Mouse (Mus musculus) monocyte, adult 2 months (primary cell): ENCODE measurements at regions not wholly inside any gene's neighbourhood (a gene's known extent, or its start where the extent isn't known, plus 50 kb on each side); places are given as distances from the start of the nearest gene placed in this dataset.

Experiments used
- DNase-seq, 2 experiments: peaks; one replicate each; pipeline ENCODE4 v3.0.0; 2022; ENCODE audit warnings: low spot score in 2 of 2, low read depth in 1 of 2

GRCm38 (mm10) chr1:89207306-89207705 is 137.1 kb downstream of the Sh3bp4 start:
- no peak for DNase-seq

- DNase-seq, result no peak
Measured at GRCm38 (mm10) chr1:89211116-89211515, 140.9 kb downstream of the Sh3bp4 start.

GRCm38 (mm10) chr1:89228426-89228825 is 158.2 kb downstream of the Sh3bp4 start:
- no peak for DNase-seq

- DNase-seq, result no peak
Measured at GRCm38 (mm10) chr1:89231756-89232155, 161.5 kb downstream of the Sh3bp4 start.

- DNase-seq, result no peak
Measured at GRCm38 (mm10) chr1:89232391-89232790, 162.2 kb downstream of the Sh3bp4 start.

- peak in 1 of 2 experiments; percentile 1 for DNase-seq
Measured at GRCm38 (mm10) chr1:89234895-89235294, 164.7 kb downstream of the Sh3bp4 start.

GRCm38 (mm10) chr1:89235296-89235695 is 165.1 kb downstream of the Sh3bp4 start:
- DNase-seq, result peak; percentile 19 to 22

- DNase-seq, result no peak
Measured at GRCm38 (mm10) chr1:89237696-89238095, 167.5 kb downstream of the Sh3bp4 start.

GRCm38 (mm10) chr1:89244598-89244997 is 174.4 kb downstream of the Sh3bp4 start:
- no peak for DNase-seq

- DNase-seq, result no peak
Measured at GRCm38 (mm10) chr1:89245202-89246003, 175.2 kb downstream of the Sh3bp4 start.

- no peak for DNase-seq
Measured at GRCm38 (mm10) chr1:89251753-89252152, 181.5 kb downstream of the Sh3bp4 start.

GRCm38 (mm10) chr1:89252528-89252927 is 182.3 kb downstream of the Sh3bp4 start:
- DNase-seq, result no peak

GRCm38 (mm10) chr1:89257945-89258344 is 187.7 kb downstream of the Sh3bp4 start:
- DNase-seq, result no peak

GRCm38 (mm10) chr1:89265771-89266170 is 188.8 kb upstream of the Agap1 start:
- DNase-seq, result no peak

GRCm38 (mm10) chr1:89268806-89269205 is 185.8 kb upstream of the Agap1 start:
- DNase-seq, result no peak

GRCm38 (mm10) chr1:89271743-89272142 is 182.9 kb upstream of the Agap1 start:
- no peak for DNase-seq

GRCm38 (mm10) chr1:89273021-89273420 is 181.6 kb upstream of the Agap1 start:
- no peak for DNase-seq

- DNase-seq, result no peak
Measured at GRCm38 (mm10) chr1:89273786-89274362, 180.7 kb upstream of the Agap1 start.

- no peak for DNase-seq
Measured at GRCm38 (mm10) chr1:89279382-89279781, 175.2 kb upstream of the Agap1 start.

GRCm38 (mm10) chr1:89281107-89281655 is 173.4 kb upstream of the Agap1 start:
- no peak for DNase-seq

- DNase-seq, result no peak
Measured at GRCm38 (mm10) chr1:89285041-89285440, 169.6 kb upstream of the Agap1 start.

GRCm38 (mm10) chr1:89287136-89287795 is 167.3 kb upstream of the Agap1 start:
- no peak for DNase-seq
